Mouse (Mus musculus) cerebellum, adult 2 months (tissue): ENCODE measurements at regions not wholly inside any gene's neighbourhood (a gene's known extent, or its start where the extent isn't known, plus 50 kb on each side); places are given as distances from the start of the nearest gene placed in this dataset.
A peak's percentile ranks its signal among the peaks of the same experiment; 100 is the strongest.

ENCODE experiments used
- DNase-seq, 2 experiments: peaks; one replicate each; pipeline ENCODE4 v3.0.0; 2021
- H3K27ac ChIP-seq: fragments of 200-500 bp; 2 replicates; pipeline ENCODE4 v1.5.1; 2012; ENCODE audit warnings: low read length, control low read depth, inconsistent platforms; ENCODE audit not compliant: insufficient read depth
- H3K27me3 ChIP-seq: fragments of 200-500 bp; 2 replicates; pipeline ENCODE4 v1.6.1; 2012; ENCODE audit warnings: inconsistent platforms, mild to moderate bottlenecking, low read length, moderate library complexity; ENCODE audit not compliant: control insufficient read depth, insufficient read depth
- H3K4me1 ChIP-seq: fragments of 200-500 bp; 2 replicates; pipeline ENCODE4 v1.6.1; 2011; ENCODE audit warnings: low read length; ENCODE audit not compliant: control insufficient read depth, insufficient read depth
- H3K4me3 ChIP-seq: fragments of 200-500 bp; replicated peaks from 2 replicates; pipeline ENCODE3; 2011; ENCODE audit warnings: mild to moderate bottlenecking, low read depth, low read length, control low read depth; ENCODE audit not compliant: insufficient read depth
- CTCF ChIP-seq: fragments of 200-500 bp; IDR thresholded peaks from 2 replicates; pipeline ENCODE4 v1.5.1; 2011; ENCODE audit warnings: low read depth, mild to moderate bottlenecking, control low read depth, low read length, moderate library complexity, borderline replicate concordance; ENCODE audit not compliant: insufficient read depth
- POLR2A ChIP-seq: fragments of 200-500 bp; IDR thresholded peaks from 2 replicates; pipeline ENCODE4 v1.6.1; 2011; ENCODE audit warnings: low read length, control low read depth, borderline replicate concordance; ENCODE audit not compliant: insufficient read depth
- WGBS: fragments of 180-500 bp; shearing (Covaris S2); methylation state at CpG from one replicate; pipeline ENCODE4 v1.1.7; 2018; 5-methylcytosine and 5-hydroxymethylcytosine counted together

- 48% methylated on average over 4 of the region's 4 CpGs for WGBS
- no peak overlapping the region for H3K4me3 ChIP-seq
- DNase-seq, result no peak
- H3K4me1 ChIP-seq, result no peaks in the 10 kb centered on the region
- no peak overlapping the region for H3K27ac ChIP-seq
- TF ChIP-seq POLR2A (no peak), CTCF (no peak)
- no peaks in the 10 kb centered on the region for H3K27me3 ChIP-seq
These were observed 470.8 kb downstream of the Cenpc1 start for GRCm38 (mm10) chr5:85594413-85595081.

GRCm38 (mm10) chr5:85592236-85592635 is 473.1 kb downstream of the Cenpc1 start:
- TF ChIP-seq CTCF (no peak), POLR2A (no peak)
- WGBS, result 92% methylated on average over 3 of the region's 3 CpGs
- no peak for DNase-seq
- no peaks in the 10 kb centered on the region for H3K27me3 ChIP-seq
- H3K4me3 ChIP-seq, result no peak overlapping the region
- no peaks in the 10 kb centered on the region for H3K4me1 ChIP-seq
- no peak overlapping the region for H3K27ac ChIP-seq

GRCm38 (mm10) chr5:85586727-85587126 is 478.7 kb downstream of the Cenpc1 start:
- Histone ChIP-seq H3K4me1 (no peaks in the 10 kb centered on the region), H3K4me3 (no peak overlapping the region), H3K27me3 (no peaks in the 10 kb centered on the region), H3K27ac (no peak overlapping the region)
- peak; percentile 10 to 26 for DNase-seq
- no peak for TF ChIP-seq POLR2A
- peak; percentile 26; the same call in 1 of the 2 replicates for TF ChIP-seq CTCF
- WGBS, result 33% methylated on average over 3 of the region's 3 CpGs

GRCm38 (mm10) chr5:85572531-85572930 is 492.9 kb downstream of the Cenpc1 start:
- no peak for DNase-seq
- TF ChIP-seq CTCF, result no peak
- TF ChIP-seq POLR2A, result no peak
- no peak overlapping the region for H3K27ac ChIP-seq

GRCm38 (mm10) chr5:85571967-85572366 is 493.4 kb downstream of the Cenpc1 start:
- no peaks in the 10 kb centered on the region; the same call in 1 of the 2 replicates for H3K4me1 ChIP-seq
- DNase-seq, result peak; percentile 53 to 82
- WGBS, result 5% methylated on average over 4 of the region's 4 CpGs
- H3K27me3 ChIP-seq, result no peaks in the 10 kb centered on the region
- no peak for TF ChIP-seq POLR2A
- TF ChIP-seq CTCF, result no peak
- H3K27ac ChIP-seq, result no peak overlapping the region
- H3K4me3 ChIP-seq, result no peak overlapping the region

More at GRCm38 (mm10) chr5:85572531-85572930, 492.9 kb downstream of the Cenpc1 start:
- Histone ChIP-seq H3K4me1 (no peaks in the 10 kb centered on the region; the same call in 1 of the 2 replicates), H3K27me3 (no peaks in the 10 kb centered on the region), H3K4me3 (no peak overlapping the region)

- Histone ChIP-seq H3K27ac (no peak overlapping the region), H3K4me3 (no peak overlapping the region), H3K4me1 (no peaks in the 10 kb centered on the region; the same call in 1 of the 2 replicates), H3K27me3 (no peaks in the 10 kb centered on the region)
- WGBS, result 10% methylated on average over 3 of the region's 3 CpGs
- peak; percentile 48 to 84 for DNase-seq
- TF ChIP-seq CTCF, result no peak
- no peak for TF ChIP-seq POLR2A
These were observed 494.0 kb downstream of the Cenpc1 start for GRCm38 (mm10) chr5:85571381-85571780.

- WGBS, result 2% methylated on average over 1 of the region's 1 CpGs
- Histone ChIP-seq H3K4me3 (no peak overlapping the region), H3K4me1 (no peaks in the 10 kb centered on the region), H3K27me3 (no peaks in the 10 kb centered on the region), H3K27ac (no peak overlapping the region)
- peak in 1 of 2 experiments; percentile 22 for DNase-seq
- TF ChIP-seq CTCF (no peak), POLR2A (no peak)
These were observed 529.1 kb downstream of the Cenpc1 start for GRCm38 (mm10) chr5:85536329-85536728.
